Mouse (Mus musculus): Measurements from ENCODE around the gene Mrm3.

Gene Mrm3

GRCm38 (mm10) chr11:76290367-76290766 lies 46.9 kb downstream of the Mrm3 start:
- DNase-seq: peak; percentile 89 to 90

- DNase-seq: peak in 1 of 2 experiments; percentile 10
Observed at GRCm38 (mm10) chr11:76291960-76292359, 48.4 kb downstream of the Mrm3 start.

GRCm38 (mm10) chr11:76292398-76292797 lies 48.9 kb downstream of the Mrm3 start:
- DNase-seq: peak in 1 of 2 experiments; percentile 24

- peak; percentile 48 to 49 for DNase-seq
Observed at GRCm38 (mm10) chr11:76292831-76293230, 49.3 kb downstream of the Mrm3 start.

GRCm38 (mm10) chr11:76294078-76294477 lies 50.6 kb downstream of the Mrm3 start:
- peak in 1 of 2 experiments; percentile 16 for DNase-seq

- DNase-seq: peak; percentile 51 to 61
Observed at GRCm38 (mm10) chr11:76294836-76295235, 51.3 kb downstream of the Mrm3 start.

GRCm38 (mm10) chr11:76297252-76297651 lies 53.7 kb downstream of the Mrm3 start:
- no peak for DNase-seq

GRCm38 (mm10) chr11:76298457-76299000 lies 55.0 kb downstream of the Mrm3 start:
- no peak for DNase-seq
